Comparison of ENCODE assay signal across 8 mouse cellular contexts in the genomic region with DNA sequence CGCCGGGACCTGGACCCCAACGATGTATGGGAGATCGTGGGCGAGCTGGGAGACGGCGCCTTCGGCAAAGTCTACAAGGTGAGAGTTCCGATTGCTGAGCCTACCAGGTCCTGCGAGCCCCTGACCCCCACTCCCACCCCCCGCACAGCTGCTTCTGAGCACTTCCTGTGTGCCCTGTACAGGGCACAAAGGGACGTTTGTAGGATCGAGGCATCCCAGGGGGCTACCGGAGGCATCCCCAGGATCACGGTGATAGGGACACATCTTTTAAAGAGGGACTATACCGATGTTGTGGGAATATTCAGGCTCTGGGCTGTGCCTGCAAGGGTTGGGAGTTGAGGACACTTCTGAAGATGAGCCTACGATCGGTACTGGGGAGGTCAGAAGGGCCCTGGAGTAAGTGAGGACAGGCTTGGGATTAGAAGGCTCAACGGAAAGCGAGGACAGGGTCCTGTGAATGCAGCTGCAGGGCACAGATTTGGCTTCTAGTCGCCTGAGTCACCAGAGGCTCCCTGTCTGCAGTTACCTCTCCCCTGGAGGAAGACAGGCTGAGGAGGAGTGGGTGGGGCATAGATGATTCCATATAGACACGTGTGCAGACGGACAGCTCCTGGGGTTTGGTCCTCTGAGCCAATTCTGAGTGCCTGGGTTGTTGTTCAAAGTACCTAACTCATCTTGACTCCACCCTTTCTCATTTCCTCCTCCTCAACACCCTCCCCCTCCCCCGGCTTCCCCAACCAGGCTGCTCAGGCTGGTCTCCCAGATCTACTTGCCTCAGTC. TPM values are rescaled to one million over a fixed set of nuclear protein-coding genes. Genes with fewer than 3 reads are reported as not detected.
DNase-seq lines count a peak whose midpoint lies in the region; ATAC-seq and TF ChIP-seq lines count a peak whose summit lies in the region.

No protein-coding gene starts in this region.

- no peak overlapping the region; the same call in 1 of the 2 replicates for H3K27ac ChIP-seq in bone marrow macrophage, adult 2 months (ENCODE audit: insufficient read depth, low read depth, low read length)
- no peak overlapping the region for H3K27ac ChIP-seq in forebrain, embryonic 15.5 days (replicated peaks)
- H3K27ac ChIP-seq in neural tube, embryonic 12.5 days, result no peak overlapping the region

- no peaks in the 10 kb centered on the region for H3K27me3 ChIP-seq in forebrain, embryonic 15.5 days
- H3K27me3 ChIP-seq in neural tube, embryonic 12.5 days (replicated peaks), result peaks cover 15% of the 10 kb centered on the region; the same call in 1 of the 2 replicates

- peaks cover 22% of the 10 kb centered on the region for H3K4me1 ChIP-seq in bone marrow macrophage, adult 2 months (ENCODE audit: control insufficient read depth, insufficient read depth, low read length)
- peaks cover 28% of the 10 kb centered on the region for H3K4me1 ChIP-seq in forebrain, embryonic 15.5 days
- H3K4me1 ChIP-seq in neural tube, embryonic 12.5 days, result peaks cover 46% of the 10 kb centered on the region

- ATAC-seq in forebrain, embryonic 15.5 days (replicated peaks), result peak; percentile 35
- peak; percentile 55 for ATAC-seq in neural tube, embryonic 12.5 days (ENCODE audit: low FRiP score, low read depth)

- peak overlapping the region; percentile 85 for H3K4me3 ChIP-seq in bone marrow macrophage, adult 2 months (ENCODE audit: insufficient read depth, low read length)
- peak overlapping the region; percentile 71 for H3K4me3 ChIP-seq in forebrain, embryonic 15.5 days
- H3K4me3 ChIP-seq in neural tube, embryonic 12.5 days, result peak overlapping the region; percentile 55

- no peak for TF ChIP-seq POLR2A in bone marrow macrophage, adult 2 months (IDR thresholded peaks at IDR 0.05; ENCODE audit: borderline replicate concordance, low read depth, low read length)

- no peaks in the 10 kb centered on the region for H3K9me3 ChIP-seq in forebrain, embryonic 15.5 days
- H3K9me3 ChIP-seq in neural tube, embryonic 12.5 days, result no peaks in the 10 kb centered on the region

- peak overlapping the region; percentile 57 for H3K9ac ChIP-seq in forebrain, embryonic 15.5 days (replicated peaks)
- H3K9ac ChIP-seq in neural tube, embryonic 12.5 days, result peak overlapping the region; percentile 70

- peak overlapping the region; percentile 96 for H3K4me2 ChIP-seq in forebrain, embryonic 15.5 days (replicated peaks)
- H3K4me2 ChIP-seq in neural tube, embryonic 12.5 days (replicated peaks), result peak overlapping the region; percentile 97

- WGBS in forebrain, embryonic 15.5 days, result 2% methylated on average over 24 of the region's 24 CpGs
- 2% methylated on average over 24 of the region's 24 CpGs for WGBS in neural tube, embryonic 12.5 days

- no peaks in the 10 kb centered on the region for H3K36me3 ChIP-seq in forebrain, embryonic 15.5 days
- no peaks in the 10 kb centered on the region for H3K36me3 ChIP-seq in neural tube, embryonic 12.5 days

- peak; percentile 38 to 54 for DNase-seq in frontal cortex, postnatal 36 days (ENCODE audit: low spot score in 2 of 2)
- no peak for DNase-seq in frontal cortex, postnatal 14 days (ENCODE audit: low spot score in 2 of 2)
- DNase-seq in kidney, adult 18-20 months, result peak; percentile 24
- peak; percentile 67 to 73 for DNase-seq in lung, adult 18-20 months
- DNase-seq in thymus, postnatal 25 days, result peak; percentile 79

- no peak for TF ChIP-seq CTCF in bone marrow macrophage, adult 2 months (IDR thresholded peaks at IDR 0.05; ENCODE audit: low read depth, low read length)

RNA-seq across cellular contexts. Expression of gene Stk10, which starts 0.6 kb away (rescaled TPM):
- 27.6 and 32.9 TPM in 2 replicates for polyA plus RNA-seq in bone marrow macrophage, adult 2 months (2012; ENCODE audit: insufficient read depth, insufficient read length, missing spikeins)
- polyA plus RNA-seq in forebrain, embryonic 15.5 days (2015; fragmentation: Nextera tagmentation; extraction: Ambion mirVana), result 1.4 and 2.1 TPM in 2 replicates
- 3.2 and 4.1 TPM in 2 replicates for polyA plus RNA-seq in neural tube, embryonic 12.5 days (2016; fragmentation: Nextera tagmentation; extraction: Ambion mirVana)

RNA-seq across cellular contexts. Expression of gene Efcab9, which starts 1.8 kb away (rescaled TPM):
- polyA plus RNA-seq in bone marrow macrophage, adult 2 months (2012; ENCODE audit: insufficient read depth, insufficient read length, missing spikeins), result not detected in 2 replicates
- polyA plus RNA-seq in forebrain, embryonic 15.5 days (2015; fragmentation: Nextera tagmentation; extraction: Ambion mirVana), result 0.55 TPM in 1 of 2 replicates, not detected in the other
- 0.51 TPM in 1 of 2 replicates, not detected in the other for polyA plus RNA-seq in neural tube, embryonic 12.5 days (2016; fragmentation: Nextera tagmentation; extraction: Ambion mirVana)

Comparison
In these comparisons a context has a peak if more than half of its experiments do, and no peak if none do; other contexts are left out.
1. DNase-seq: peak in frontal cortex, postnatal 36 days (2 of 2), kidney, adult 18-20 months (single experiment), lung, adult 18-20 months (2 of 2) and thymus, postnatal 25 days (single experiment); none in frontal cortex, postnatal 14 days (0 of 2).
2. Peak in every context shown above with its lines, with median percentiles within 50 percentile points of each other: H3K4me3 ChIP-seq.